Mouse (Mus musculus): ENCODE measurements around the gene Ctrl.

Ctrl gene

GRCm38 (mm10) chr8:105937496-105938305 is 4.0 kb upstream of the Ctrl start:
- DNase-seq: peak; percentile 35

- peak; percentile 87 for DNase-seq
Measured at GRCm38 (mm10) chr8:105936866-105937475, 3.3 kb upstream of the Ctrl start.

GRCm38 (mm10) chr8:105935863-105936603 is 2.4 kb upstream of the Ctrl start:
- peak; percentile 39 for DNase-seq

- no peak for DNase-seq
Measured at GRCm38 (mm10) chr8:105935105-105935504, 1.4 kb upstream of the Ctrl start.

- no peak for DNase-seq
Measured at GRCm38 (mm10) chr8:105932525-105932924, 1.1 kb downstream of the Ctrl start.

GRCm38 (mm10) chr8:105931271-105931670 is 2.4 kb downstream of the Ctrl start:
- no peak for DNase-seq

- peak; percentile 77 for DNase-seq
Measured at GRCm38 (mm10) chr8:105930602-105931001, 3.1 kb downstream of the Ctrl start.

- DNase-seq: no peak
Measured at GRCm38 (mm10) chr8:105925123-105925522, 8.5 kb downstream of the Ctrl start.

- no peak for DNase-seq
Measured at GRCm38 (mm10) chr8:105919390-105919789, 14.3 kb downstream of the Ctrl start.

- no peak for DNase-seq
Measured at GRCm38 (mm10) chr8:105900941-105901616, 32.6 kb downstream of the Ctrl start.

GRCm38 (mm10) chr8:105900180-105900940 is 33.3 kb downstream of the Ctrl start, which contains the start of gene Pskh1:
TSS of gene Pskh1 (plus strand) at chr8:105900441.
- DNase-seq: peak; percentile 90

GRCm38 (mm10) chr8:105897801-105898480 is 35.7 kb downstream of the Ctrl start:
- no peak for DNase-seq

GRCm38 (mm10) chr8:105893339-105893738 is 40.3 kb downstream of the Ctrl start, which contains the start of gene Nrn1l:
TSS of gene Nrn1l (plus strand) at chr8:105893567.
- no peak for DNase-seq

- DNase-seq: no peak
Measured at GRCm38 (mm10) chr8:105892432-105892831, 41.2 kb downstream of the Ctrl start.

GRCm38 (mm10) chr8:105890870-105891269 is 42.8 kb downstream of the Ctrl start:
- DNase-seq: no peak

GRCm38 (mm10) chr8:105889756-105890465 is 43.8 kb downstream of the Ctrl start:
- no peak for DNase-seq

Measured in cerebellum, adult 11 months (tissue).